ENCODE assay signal across 8 mouse cellular contexts in the genomic region with DNA sequence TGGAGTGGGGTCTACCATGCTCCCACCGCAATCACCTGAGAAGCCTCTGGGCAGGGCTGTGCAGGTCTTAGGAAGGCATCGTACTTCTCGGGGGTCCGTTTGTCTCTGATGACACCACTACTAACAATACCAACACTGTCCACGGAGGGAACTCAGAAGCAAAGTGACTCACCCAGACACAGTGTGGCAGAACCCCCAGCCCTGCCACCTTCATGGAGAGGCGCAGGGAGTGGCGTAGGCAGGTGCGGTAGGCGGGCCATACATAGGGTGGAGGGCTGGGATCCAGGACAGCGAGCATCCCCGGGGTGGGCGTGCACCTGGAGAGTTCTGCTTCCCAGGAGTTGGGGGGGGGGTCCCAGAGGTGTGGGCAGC. TPM values are rescaled to one million over a fixed set of nuclear protein-coding genes. Genes with fewer than 3 reads are reported as not detected.
DNase-seq lines count a peak whose midpoint lies in the region; ATAC-seq and TF ChIP-seq lines count a peak whose summit lies in the region.

No protein-coding gene starts in this region.

- peak overlapping the region; percentile 67 for H3K4me3 ChIP-seq in kidney, embryonic 14.5 days (ENCODE audit: low read length)
- peak overlapping the region; percentile 86; the same call in 1 of the 2 replicates for H3K4me3 ChIP-seq in G1E (ENCODE audit: low read depth, low read length)
- peak overlapping the region; percentile 63 for H3K4me3 ChIP-seq in embryonic facial prominence, embryonic 12.5 days
- H3K4me3 ChIP-seq in limb, embryonic 13.5 days = peak overlapping the region; percentile 73
- H3K4me3 ChIP-seq in neural tube, embryonic 15.5 days (replicated peaks) = peak overlapping the region; percentile 71

- no peaks in the 10 kb centered on the region for H3K36me3 ChIP-seq in kidney, embryonic 14.5 days (ENCODE audit: control insufficient read depth, insufficient read depth, low read length)
- H3K36me3 ChIP-seq in G1E (replicated peaks) = peaks cover 63% of the 10 kb centered on the region
- H3K36me3 ChIP-seq in embryonic facial prominence, embryonic 12.5 days = no peaks in the 10 kb centered on the region
- H3K36me3 ChIP-seq in limb, embryonic 13.5 days = no peaks in the 10 kb centered on the region
- no peaks in the 10 kb centered on the region for H3K36me3 ChIP-seq in neural tube, embryonic 15.5 days

- peaks cover 9% of the 10 kb centered on the region; the same call in 1 of the 2 replicates for H3K4me1 ChIP-seq in kidney, embryonic 14.5 days (ENCODE audit: control insufficient read depth, insufficient read depth, low read length)
- H3K4me1 ChIP-seq in G1E (ENCODE audit: insufficient read depth, low read depth, low read length) = peaks cover 72% of the 10 kb centered on the region
- H3K4me1 ChIP-seq in embryonic facial prominence, embryonic 12.5 days = 0 out of 2 replicates have a peak, but pooled peaks cover 12% of the 10 kb centered on the region
- peaks cover 16% of the 10 kb centered on the region for H3K4me1 ChIP-seq in limb, embryonic 13.5 days
- peaks cover 25% of the 10 kb centered on the region for H3K4me1 ChIP-seq in neural tube, embryonic 15.5 days

- peak overlapping the region; percentile 98 for H3K4me2 ChIP-seq in kidney, embryonic 14.5 days (replicated peaks; ENCODE audit: low read depth, low read length)
- H3K4me2 ChIP-seq in embryonic facial prominence, embryonic 12.5 days (replicated peaks) = peak overlapping the region; percentile 91
- H3K4me2 ChIP-seq in limb, embryonic 13.5 days (replicated peaks) = peak overlapping the region; percentile 96
- H3K4me2 ChIP-seq in neural tube, embryonic 15.5 days = peak overlapping the region; percentile 95

- H3K27me3 ChIP-seq in kidney, embryonic 14.5 days (ENCODE audit: control insufficient read depth, insufficient read depth, low read length) = peaks cover 7% of the 10 kb centered on the region; the same call in 1 of the 2 replicates
- peaks cover 17% of the 10 kb centered on the region; the same call in 1 of the 2 replicates for H3K27me3 ChIP-seq in G1E (ENCODE audit: insufficient read depth, low read length)
- H3K27me3 ChIP-seq in embryonic facial prominence, embryonic 12.5 days = peaks cover 52% of the 10 kb centered on the region
- peaks cover 61% of the 10 kb centered on the region for H3K27me3 ChIP-seq in limb, embryonic 13.5 days
- H3K27me3 ChIP-seq in neural tube, embryonic 15.5 days (replicated peaks) = peaks cover 64% of the 10 kb centered on the region

- TF ChIP-seq CTCF in G1E (IDR thresholded peaks at IDR 0.05; ENCODE audit: low read depth, low read length) = no peak

- ATAC-seq in kidney, embryonic 14.5 days (ENCODE audit: low FRiP score, low TSS enrichment) = peak; percentile 29
- no peak for ATAC-seq in G1E (ENCODE audit: extremely low read depth, insufficient number of reproducible peaks, low FRiP score, poor library complexity, severe bottlenecking)
- ATAC-seq in embryonic facial prominence, embryonic 12.5 days (ENCODE audit: insufficient number of reproducible peaks, insufficient read depth, low FRiP score, low TSS enrichment) = 0 out of 2 replicates have a peak, but pooled peaks have one; percentile 30
- peak; percentile 39; the same call in 1 of the 2 replicates for ATAC-seq in limb, embryonic 13.5 days (ENCODE audit: low FRiP score, low read depth)
- ATAC-seq in neural tube, embryonic 15.5 days (ENCODE audit: low FRiP score) = peak; percentile 7; the same call in 1 of the 2 replicates

- H3K9ac ChIP-seq in kidney, embryonic 14.5 days (ENCODE audit: low read depth, low read length) = peak overlapping the region; percentile 73; the same call in 1 of the 2 replicates
- H3K9ac ChIP-seq in embryonic facial prominence, embryonic 12.5 days = 0 out of 2 replicates have a peak overlapping the region, but pooled peaks have one; percentile 61
- no peak overlapping the region for H3K9ac ChIP-seq in limb, embryonic 13.5 days
- H3K9ac ChIP-seq in neural tube, embryonic 15.5 days (replicated peaks) = no peak overlapping the region

- no peak for DNase-seq in kidney, postnatal 4 days
- peak; percentile 46 for DNase-seq in G1E (ENCODE audit: low spot score)
- no peak for DNase-seq in gastrocnemius, adult 18-20 months (ENCODE audit: low spot score)
- DNase-seq in thymus, postnatal 36 days = no peak

- no peak overlapping the region for H3K27ac ChIP-seq in kidney, embryonic 14.5 days (ENCODE audit: low read depth, low read length)
- H3K27ac ChIP-seq in embryonic facial prominence, embryonic 12.5 days = no peak overlapping the region
- H3K27ac ChIP-seq in limb, embryonic 13.5 days = no peak overlapping the region
- no peak overlapping the region for H3K27ac ChIP-seq in neural tube, embryonic 15.5 days (replicated peaks)

- 21% methylated on average over 12 of the region's 12 CpGs for WGBS in kidney, embryonic 14.5 days
- 25% methylated on average over 12 of the region's 12 CpGs for WGBS in embryonic facial prominence, embryonic 12.5 days
- WGBS in limb, embryonic 13.5 days = 24% methylated on average over 12 of the region's 12 CpGs
- 22% methylated on average over 12 of the region's 12 CpGs for WGBS in neural tube, embryonic 15.5 days

- no peaks in the 10 kb centered on the region for H3K9me3 ChIP-seq in kidney, embryonic 14.5 days (ENCODE audit: control insufficient read depth, low read length)
- H3K9me3 ChIP-seq in G1E (replicated peaks) = no peaks in the 10 kb centered on the region
- no peaks in the 10 kb centered on the region for H3K9me3 ChIP-seq in embryonic facial prominence, embryonic 12.5 days
- no peaks in the 10 kb centered on the region for H3K9me3 ChIP-seq in limb, embryonic 13.5 days
- H3K9me3 ChIP-seq in neural tube, embryonic 15.5 days (replicated peaks) = no peaks in the 10 kb centered on the region

RNA-seq across cellular contexts. Expression of a gene that starts 0.6 kb away (rescaled TPM):
- 7.7 and 8.3 TPM in 2 replicates for polyA plus RNA-seq in kidney, embryonic 14.5 days (2014; fragmentation: Nextera tagmentation; extraction: Ambion mirVana)
- total RNA-seq in G1E (2014; fragmentation: Nextera tagmentation) (10.5 and 12.5 TPM in 2 replicates), G1E (2017) (12.9 and 33.6 TPM in 2 replicates)
- 61.6 and 87.9 TPM in 2 replicates for polyA plus RNA-seq in G1E (2012)
- 7.1 and 7.8 TPM in 2 replicates for polyA plus RNA-seq in embryonic facial prominence, embryonic 12.5 days (2016; fragmentation: Nextera tagmentation; extraction: Ambion mirVana)
- polyA plus RNA-seq in limb, embryonic 13.5 days (2015; fragmentation: Nextera tagmentation; extraction: Ambion mirVana) = 2.3 and 3.4 TPM in 2 replicates
- 2.5 and 3.4 TPM in 2 replicates for polyA plus RNA-seq in neural tube, embryonic 15.5 days (2015; fragmentation: Nextera tagmentation; extraction: Ambion mirVana)
- 100 to 1,000 TPM in 1 of 2 experiments, 10 to 100 TPM in 1; 95.1 to 169 TPM for total RNA-seq in gastrocnemius, adult 18-20 months (2021)

RNA-seq across cellular contexts. Expression of a gene that starts 1.5 kb away (rescaled TPM):
- polyA plus RNA-seq in kidney, embryonic 14.5 days (2014; fragmentation: Nextera tagmentation; extraction: Ambion mirVana) = 37.9 and 52.8 TPM in 2 replicates
- total RNA-seq in G1E (2014; fragmentation: Nextera tagmentation) = 14.1 and 20.1 TPM in 2 replicates
- 17.5 and 18.3 TPM in 2 replicates for total RNA-seq in G1E (2017)
- 36.9 and 38.8 TPM in 2 replicates for polyA plus RNA-seq in G1E (2012)
- 45.0 and 46.9 TPM in 2 replicates for polyA plus RNA-seq in embryonic facial prominence, embryonic 12.5 days (2016; fragmentation: Nextera tagmentation; extraction: Ambion mirVana)
- 35.7 and 40.1 TPM in 2 replicates for polyA plus RNA-seq in limb, embryonic 13.5 days (2015; fragmentation: Nextera tagmentation; extraction: Ambion mirVana)
- polyA plus RNA-seq in neural tube, embryonic 15.5 days (2015; fragmentation: Nextera tagmentation; extraction: Ambion mirVana) = 41.4 and 44.1 TPM in 2 replicates
- total RNA-seq in gastrocnemius, adult 18-20 months (2021) = 10 to 100 TPM; 10.4 to 15.0 TPM

RNA-seq across cellular contexts. Expression of a gene that starts 26.8 kb away (rescaled TPM):
- polyA plus RNA-seq in kidney, embryonic 14.5 days (2014; fragmentation: Nextera tagmentation; extraction: Ambion mirVana) = 5.6 and 6.1 TPM in 2 replicates
- 6.2 and 8.1 TPM in 2 replicates for total RNA-seq in G1E (2014; fragmentation: Nextera tagmentation)
- 0.11 TPM in 1 of 2 replicates, not detected in the other for total RNA-seq in G1E (2017)
- polyA plus RNA-seq in G1E (2012) = not detected in 2 replicates
- 10.8 and 16.2 TPM in 2 replicates for polyA plus RNA-seq in embryonic facial prominence, embryonic 12.5 days (2016; fragmentation: Nextera tagmentation; extraction: Ambion mirVana)
- polyA plus RNA-seq in limb, embryonic 13.5 days (2015; fragmentation: Nextera tagmentation; extraction: Ambion mirVana) = 6.2 and 11.2 TPM in 2 replicates
- 8.0 and 13.8 TPM in 2 replicates for polyA plus RNA-seq in neural tube, embryonic 15.5 days (2015; fragmentation: Nextera tagmentation; extraction: Ambion mirVana)
- total RNA-seq in gastrocnemius, adult 18-20 months (2021) = 1 to 10 TPM; 8.0 to 9.4 TPM

RNA-seq across cellular contexts. Expression of a gene that starts 56.2 kb away (rescaled TPM):
- polyA plus RNA-seq in kidney, embryonic 14.5 days (2014; fragmentation: Nextera tagmentation; extraction: Ambion mirVana) = 212 and 283 TPM in 2 replicates
- 149 and 162 TPM in 2 replicates for total RNA-seq in G1E (2014; fragmentation: Nextera tagmentation)
- 81.3 and 83.9 TPM in 2 replicates for total RNA-seq in G1E (2017)
- 197 and 203 TPM in 2 replicates for polyA plus RNA-seq in G1E (2012)
- polyA plus RNA-seq in embryonic facial prominence, embryonic 12.5 days (2016; fragmentation: Nextera tagmentation; extraction: Ambion mirVana) = 256 and 272 TPM in 2 replicates
- polyA plus RNA-seq in limb, embryonic 13.5 days (2015; fragmentation: Nextera tagmentation; extraction: Ambion mirVana) = 268 and 284 TPM in 2 replicates
- 351 and 371 TPM in 2 replicates for polyA plus RNA-seq in neural tube, embryonic 15.5 days (2015; fragmentation: Nextera tagmentation; extraction: Ambion mirVana)
- total RNA-seq in gastrocnemius, adult 18-20 months (2021) = 100 to 1,000 TPM; 175 to 191 TPM

Comparison
In these comparisons a context has a peak if more than half of its experiments do, and no peak if none do; other contexts are left out.
1. H3K9ac ChIP-seq: peak in kidney, embryonic 14.5 days (single experiment) and embryonic facial prominence, embryonic 12.5 days (single experiment); none in limb, embryonic 13.5 days (single experiment) and neural tube, embryonic 15.5 days (single experiment).
2. Peak in every context shown above with its lines, with median percentiles within 50 percentile points of each other: H3K4me2 ChIP-seq and H3K4me3 ChIP-seq.